Mouse (Mus musculus): ENCODE results near the gene Glrx2. TPM values are rescaled to one million over a fixed set of nuclear protein-coding genes. Genes with fewer than 3 reads are reported as not detected.

Glrx2 gene
- polyA plus RNA-seq, 1 experiment, result 181 TPM

DNA sequence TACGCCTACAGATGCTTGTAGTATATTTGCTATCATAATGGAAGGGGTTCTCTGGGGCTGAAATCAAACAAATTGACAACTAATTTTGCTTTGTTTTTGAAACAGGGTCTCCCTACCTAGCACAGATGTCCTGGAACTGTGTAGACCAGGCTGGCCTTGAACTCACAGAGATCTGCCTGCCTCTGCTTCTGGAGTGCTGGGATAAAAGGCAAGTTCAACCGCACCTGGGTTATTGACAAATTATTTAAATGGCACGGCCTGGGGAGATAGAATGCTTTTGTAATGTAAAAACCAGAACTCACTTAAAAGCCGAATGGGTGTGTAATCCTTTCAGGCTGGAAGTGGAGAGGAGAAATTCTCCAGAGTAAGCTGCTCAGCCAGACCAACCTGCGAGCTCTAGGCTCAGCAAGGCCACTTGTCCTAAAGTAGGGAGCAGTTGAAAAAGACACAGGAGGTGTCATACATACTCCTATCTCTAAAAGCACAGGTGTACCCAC is 17.8 kb downstream of the Glrx2 start:
- TF ChIP-seq GATA1 (IDR thresholded peaks at IDR 0.05; ENCODE audit: low read length), result no peak

DNA sequence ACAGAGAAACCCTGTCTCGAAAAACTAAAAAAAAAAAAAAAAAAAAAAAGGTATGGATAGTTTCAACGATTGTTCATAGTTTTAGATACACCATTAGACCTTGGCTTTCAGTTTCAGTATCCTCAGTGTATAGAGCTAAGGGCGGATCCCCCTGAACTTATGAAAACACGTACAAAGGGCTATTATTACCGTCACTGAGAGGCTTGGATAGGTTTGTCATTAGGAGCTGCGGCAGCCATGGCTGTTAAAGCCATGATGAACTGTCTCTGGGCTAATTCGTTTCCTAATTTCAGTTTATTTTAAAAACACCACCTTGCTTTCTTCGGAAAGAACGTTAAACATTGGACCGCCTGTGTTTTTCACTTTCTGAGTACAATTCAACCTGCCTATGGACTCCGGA is 22.7 kb downstream of the Glrx2 start:
- no peak for TF ChIP-seq GATA1 (IDR thresholded peaks at IDR 0.05; ENCODE audit: low read length)

GRCm38 (mm10) chr1:143739361-143740350 is 23.5 kb downstream of the Glrx2 start:
- TF ChIP-seq GATA1 (IDR thresholded peaks at IDR 0.05; ENCODE audit: low read length), result no peak

- TF ChIP-seq GATA1 (IDR thresholded peaks at IDR 0.05; ENCODE audit: low read length), result no peak
These were observed 24.4 kb downstream of the Glrx2 start for GRCm38 (mm10) chr1:143740581-143740980.

DNA sequence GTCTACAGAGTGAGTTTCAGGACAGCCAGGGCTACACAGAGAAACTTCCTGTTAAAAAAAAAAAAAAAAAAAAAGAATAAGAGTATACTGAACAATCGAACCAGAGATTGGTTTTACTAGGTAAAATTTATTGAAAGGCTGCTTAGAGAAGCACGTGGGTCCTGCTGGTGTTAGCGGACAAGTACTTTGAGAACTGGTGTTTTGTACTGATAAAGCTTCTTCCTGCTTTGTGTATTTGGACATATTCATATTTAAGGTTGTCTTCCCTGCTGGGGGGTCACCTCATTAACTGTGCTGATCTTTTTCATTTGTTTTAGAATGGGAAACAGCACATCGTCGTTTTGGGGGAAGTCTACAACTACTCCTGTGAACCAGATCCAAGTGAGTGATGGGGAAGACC is 25.2 kb downstream of the Glrx2 start:
- no peak for TF ChIP-seq GATA1 (IDR thresholded peaks at IDR 0.05; ENCODE audit: low read length)

- no peak for TF ChIP-seq GATA1 (IDR thresholded peaks at IDR 0.05; ENCODE audit: low read length)
These were observed 26.0 kb downstream of the Glrx2 start for GRCm38 (mm10) chr1:143742186-143742585.

DNA sequence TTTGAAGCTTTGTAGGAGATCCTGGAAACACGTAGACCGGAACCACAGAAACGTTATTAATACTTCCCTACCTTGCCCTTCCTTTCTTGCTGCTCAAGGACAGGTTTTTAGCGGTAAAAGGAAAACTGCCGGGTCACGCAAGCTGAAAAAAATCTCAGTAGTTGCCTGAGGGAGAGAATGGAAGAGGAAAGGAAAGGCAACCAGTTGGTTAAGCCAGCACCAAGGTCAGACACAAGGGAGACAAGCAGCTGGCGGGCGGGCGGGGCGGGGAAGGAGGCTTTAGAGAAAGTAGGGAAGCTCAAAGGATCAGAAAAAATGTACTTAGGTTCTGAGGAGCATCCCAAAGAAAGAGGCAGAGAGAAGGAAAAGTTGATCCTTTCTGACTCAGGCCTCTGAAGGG is 29.7 kb downstream of the Glrx2 start:
- TF ChIP-seq GATA1 (IDR thresholded peaks at IDR 0.05; ENCODE audit: low read length), result no peak

- TF ChIP-seq GATA1 (IDR thresholded peaks at IDR 0.05; ENCODE audit: low read length), result no peak
These were observed 46.0 kb downstream of the Glrx2 start for GRCm38 (mm10) chr1:143762159-143762558.

DNA sequence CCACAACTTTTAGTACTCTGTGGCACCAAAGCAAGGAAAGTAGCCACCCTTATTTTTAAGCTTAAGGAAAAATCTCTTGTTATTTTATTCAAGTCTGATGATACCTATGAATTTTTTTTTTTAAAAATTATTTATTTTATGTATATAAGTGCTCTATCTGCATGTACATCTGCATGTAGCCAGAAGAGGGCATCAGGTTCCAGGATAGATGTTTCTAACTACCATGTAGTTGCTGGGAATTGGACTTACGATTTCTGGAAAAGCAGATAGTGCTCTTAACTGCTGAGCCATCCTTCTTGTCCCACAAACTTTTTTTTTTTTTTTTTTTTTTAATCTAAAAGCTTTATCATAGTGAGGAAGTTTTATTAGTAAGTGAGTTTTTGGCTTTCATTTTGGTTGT is 48.3 kb downstream of the Glrx2 start:
- no peak for TF ChIP-seq GATA1 (IDR thresholded peaks at IDR 0.05; ENCODE audit: low read length)

DNA sequence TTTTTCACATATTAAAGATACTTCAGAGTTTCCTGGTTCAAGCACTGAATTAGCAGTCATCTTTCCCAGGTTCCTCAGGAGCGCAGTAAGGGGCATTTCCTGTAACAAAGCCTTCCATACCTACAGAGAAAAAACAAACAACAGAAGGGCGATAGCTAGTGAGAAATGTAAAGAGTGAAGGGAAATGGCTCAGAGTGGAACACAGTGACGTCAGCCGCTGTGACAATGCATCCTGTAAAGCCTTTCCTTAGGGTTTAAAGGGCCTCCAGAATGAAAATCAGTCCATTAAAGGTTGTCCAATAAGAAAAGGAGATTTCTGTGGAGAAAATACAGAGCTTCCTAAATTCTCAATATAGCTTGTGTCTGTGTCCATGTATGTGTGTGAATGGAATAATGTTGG is 49.7 kb downstream of the Glrx2 start:
- no peak for TF ChIP-seq GATA1 (IDR thresholded peaks at IDR 0.05; ENCODE audit: low read length)

DNA sequence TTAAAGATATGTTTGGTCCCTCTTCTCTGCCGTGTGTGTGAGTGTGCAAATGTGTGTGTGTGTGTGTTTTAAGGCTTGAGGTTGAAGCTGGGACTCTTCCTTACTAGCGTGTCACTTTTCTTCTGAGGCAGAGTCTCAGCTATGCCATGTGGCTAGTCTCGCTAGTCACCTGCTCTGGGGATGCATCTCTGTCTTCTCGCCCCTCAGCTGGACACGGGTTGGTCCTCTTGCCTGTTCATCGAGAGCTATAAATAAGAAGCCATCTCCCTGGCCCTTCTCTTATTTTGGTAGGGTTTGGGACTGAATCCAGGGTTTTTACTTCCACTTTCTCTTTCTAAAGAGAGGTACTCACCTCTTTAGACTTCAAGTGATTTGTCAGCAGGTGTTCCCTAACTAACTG is 50.1 kb downstream of the Glrx2 start:
- no peak for TF ChIP-seq GATA1 (IDR thresholded peaks at IDR 0.05; ENCODE audit: low read length)

GRCm38 (mm10) chr1:143770444-143771109 is 54.4 kb downstream of the Glrx2 start:
- TF ChIP-seq GATA1 (IDR thresholded peaks at IDR 0.05; ENCODE audit: low read length), result no peak

GRCm38 (mm10) chr1:143773082-143773481 is 56.9 kb downstream of the Glrx2 start:
- no peak for TF ChIP-seq GATA1 (IDR thresholded peaks at IDR 0.05; ENCODE audit: low read length)

GRCm38 (mm10) chr1:143773909-143774308 is 57.8 kb downstream of the Glrx2 start:
- TF ChIP-seq GATA1 (IDR thresholded peaks at IDR 0.05; ENCODE audit: low read length), result no peak

DNA sequence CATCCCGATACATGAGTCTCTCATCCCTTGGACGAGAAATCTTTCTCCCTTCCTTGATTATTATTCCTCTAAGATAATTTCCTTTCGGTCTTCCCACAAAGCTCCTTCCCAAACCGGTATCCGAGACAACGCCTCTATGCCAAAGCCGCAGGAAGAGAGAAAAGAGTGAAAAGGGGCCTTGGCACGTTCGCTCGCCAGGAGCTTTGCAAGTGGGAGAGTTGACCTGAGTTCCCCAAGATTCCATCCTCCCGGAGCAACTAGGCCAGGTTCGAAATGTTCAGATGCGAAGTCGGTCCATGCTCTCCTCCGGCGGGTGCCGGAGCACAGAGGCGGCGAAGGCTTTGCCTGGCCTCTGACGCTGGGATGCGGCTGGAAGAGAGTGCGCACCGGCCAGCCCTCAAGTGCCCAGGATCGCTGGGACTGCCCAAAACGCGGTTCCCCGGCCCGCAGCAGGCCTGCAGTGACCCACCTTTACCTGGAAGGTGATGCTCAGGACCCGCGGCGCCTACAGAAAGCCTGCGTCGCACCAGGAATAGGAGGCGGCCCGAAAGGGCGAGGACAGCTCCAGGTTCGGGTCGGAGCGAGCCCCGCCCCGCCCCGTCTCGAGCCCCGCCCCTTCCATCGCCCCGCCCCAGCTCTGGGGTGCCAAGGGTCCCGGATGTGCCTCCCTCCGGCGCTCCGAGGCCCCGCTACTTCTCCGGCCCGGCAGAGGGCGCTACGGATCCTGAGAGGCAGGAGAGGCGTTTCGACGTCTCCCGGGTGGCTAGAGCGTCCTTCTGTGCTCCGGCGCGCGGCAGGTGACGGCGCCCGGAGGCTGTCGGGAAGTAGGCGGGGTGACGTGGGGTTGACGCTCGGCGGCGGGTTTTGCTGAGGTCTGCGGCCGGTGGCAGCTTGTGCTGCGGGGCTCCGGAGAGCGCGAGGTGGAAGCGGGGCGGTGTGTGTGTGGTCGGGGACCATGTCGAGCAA is 60.6 kb downstream of the Glrx2 start, which contains the start of the genes Trove2 and Uchl5:
Gene Trove2 (minus strand): TSS at position 623 of the 966 bp plus-strand sequence.
Gene Uchl5 (plus strand): TSS at position 827 of the 966 bp plus-strand sequence.
- no peak for TF ChIP-seq GATA1 (IDR thresholded peaks at IDR 0.05; ENCODE audit: low read length)

Measured in G1E-ER4 (cell line).